ENCODE assay signal across 19 mouse cellular contexts in genomic region chr5:139545221-139545620, GRCm38 (mm10). TPM values are rescaled to one million over a fixed set of nuclear protein-coding genes. Genes with fewer than 3 reads are reported as not detected.
DNase-seq lines count a peak whose midpoint lies in the region; ATAC-seq and TF ChIP-seq lines count a peak whose summit lies in the region.
"Had no signal": no experiment of that assay in that cellular context is flagged by ENCODE, and none has a peak within 500 bp of the region (broad histone marks: within the 10 kb centered on the region; RNA-seq: fewer than 3 reads in every experiment).

No protein-coding gene starts in this region.

- H3K9ac ChIP-seq in forebrain, embryonic 13.5 days, result no peak overlapping the region
- peak overlapping the region; percentile 91 for H3K9ac ChIP-seq in hindbrain, embryonic 13.5 days
- H3K9ac ChIP-seq in midbrain, embryonic 14.5 days (replicated peaks; ENCODE audit: low read length), result peak overlapping the region; percentile 78
- no peak overlapping the region for H3K9ac ChIP-seq in stomach, postnatal 0 days (ENCODE audit: low read length)
- H3K9ac ChIP-seq: heart, embryonic 15.5 days; liver, embryonic 12.5 days; lung, embryonic 15.5 days had no signal

- peaks cover 53% of the 10 kb centered on the region for H3K4me1 ChIP-seq in forebrain, embryonic 13.5 days
- peaks cover 70% of the 10 kb centered on the region for H3K4me1 ChIP-seq in hindbrain, embryonic 13.5 days (replicated peaks)
- H3K4me1 ChIP-seq in midbrain, embryonic 14.5 days (ENCODE audit: control insufficient read depth, insufficient read depth, low read length), result 0 out of 2 replicates have a peak, but pooled peaks cover 3% of the 10 kb centered on the region
- H3K4me1 ChIP-seq in stomach, postnatal 0 days (replicated peaks; ENCODE audit: control insufficient read depth, insufficient read depth), result no peaks in the 10 kb centered on the region

- 0 out of 2 replicates have a peak overlapping the region, but pooled peaks have one; percentile 45 for H3K4me2 ChIP-seq in forebrain, embryonic 13.5 days
- peak overlapping the region; percentile 72 for H3K4me2 ChIP-seq in hindbrain, embryonic 13.5 days
- H3K4me2 ChIP-seq in midbrain, embryonic 14.5 days (ENCODE audit: low read length), result peak overlapping the region; percentile 60
- H3K4me2 ChIP-seq in stomach, postnatal 0 days (replicated peaks; ENCODE audit: low read depth), result no peak overlapping the region
- H3K4me2 ChIP-seq: heart, embryonic 15.5 days; liver, embryonic 12.5 days; lung, embryonic 15.5 days had no signal

- no peaks in the 10 kb centered on the region for H3K9me3 ChIP-seq in forebrain, embryonic 13.5 days (replicated peaks)
- no peaks in the 10 kb centered on the region for H3K9me3 ChIP-seq in hindbrain, embryonic 13.5 days
- H3K9me3 ChIP-seq in midbrain, embryonic 14.5 days (ENCODE audit: control insufficient read depth, low read length), result no peaks in the 10 kb centered on the region
- no peaks in the 10 kb centered on the region for H3K9me3 ChIP-seq in stomach, postnatal 0 days (ENCODE audit: control insufficient read depth, low read length)
- H3K9me3 ChIP-seq: heart, embryonic 15.5 days; liver, embryonic 12.5 days; lung, embryonic 15.5 days had no signal

- TF ChIP-seq CTCF in stomach, postnatal 0 days (IDR thresholded peaks at IDR 0.05; ENCODE audit: low read depth), result no peak

- H3K27me3 ChIP-seq in forebrain, embryonic 13.5 days, result peaks cover 99% of the 10 kb centered on the region
- peaks cover 84% of the 10 kb centered on the region for H3K27me3 ChIP-seq in hindbrain, embryonic 13.5 days
- H3K27me3 ChIP-seq in midbrain, embryonic 14.5 days (ENCODE audit: control insufficient read depth, insufficient read depth, low read length), result peaks cover 60% of the 10 kb centered on the region
- peaks cover 45% of the 10 kb centered on the region for H3K27me3 ChIP-seq in stomach, postnatal 0 days (ENCODE audit: control insufficient read depth, insufficient read depth, low read length)

- H3K36me3 ChIP-seq in forebrain, embryonic 13.5 days (ENCODE audit: poor library complexity, severe bottlenecking), result no peaks in the 10 kb centered on the region
- peaks cover 8% of the 10 kb centered on the region; the same call in 1 of the 2 replicates for H3K36me3 ChIP-seq in hindbrain, embryonic 13.5 days
- peaks cover 9% of the 10 kb centered on the region for H3K36me3 ChIP-seq in midbrain, embryonic 14.5 days (ENCODE audit: control insufficient read depth, insufficient read depth, low read length)
- no peaks in the 10 kb centered on the region for H3K36me3 ChIP-seq in stomach, postnatal 0 days (ENCODE audit: control insufficient read depth, insufficient read depth, low read length)
- H3K36me3 ChIP-seq: heart, embryonic 15.5 days; liver, embryonic 12.5 days; lung, embryonic 15.5 days had no signal

- no peak overlapping the region for H3K27ac ChIP-seq in forebrain, embryonic 13.5 days
- H3K27ac ChIP-seq in hindbrain, embryonic 13.5 days, result peak overlapping the region; percentile 96
- H3K27ac ChIP-seq in midbrain, embryonic 14.5 days (replicated peaks; ENCODE audit: low read depth, low read length), result peak overlapping the region; percentile 94
- no peak overlapping the region for H3K27ac ChIP-seq in stomach, postnatal 0 days (replicated peaks)
- H3K27ac ChIP-seq: heart, embryonic 15.5 days; liver, embryonic 12.5 days; lung, embryonic 15.5 days had no signal

- DNase-seq in cerebellum, postnatal 25 days, result peak; percentile 40 to 56
- DNase-seq in cerebellum, adult 11 months, result no peak
- peak; percentile 25 for DNase-seq in midbrain, embryonic 14.5 days
- no peak for DNase-seq in stomach, postnatal 0 days (ENCODE audit: low spot score)
- no peak for DNase-seq in lung, postnatal 36 days
- no peak for DNase-seq in ovary, postnatal 36 days (ENCODE audit: low spot score)
- DNase-seq: B cell, adult 2 months; heart, adult 11 months; left cerebral cortex, postnatal 4 days; right cerebral cortex, adult 18-20 months had no signal

- TF ChIP-seq EP300 in stomach, postnatal 0 days (optimal IDR thresholded peaks at IDR 0.05), result no peak

- ATAC-seq in forebrain, embryonic 13.5 days, result no peak
- no peak for ATAC-seq in hindbrain, embryonic 13.5 days (ENCODE audit: low FRiP score)
- ATAC-seq in midbrain, embryonic 14.5 days (ENCODE audit: low FRiP score, low TSS enrichment), result no peak
- ATAC-seq in stomach, postnatal 0 days (ENCODE audit: low FRiP score, low TSS enrichment), result no peak
- ATAC-seq: liver, embryonic 12.5 days; Patski had no signal

- whole genome bisulfite sequencing in forebrain, embryonic 13.5 days, result under 1% methylated on average over 7 of the region's 7 CpGs
- WGBS in hindbrain, embryonic 13.5 days, result 3% methylated on average over 7 of the region's 7 CpGs
- WGBS in midbrain, embryonic 14.5 days, result 2% methylated on average over 7 of the region's 7 CpGs
- WGBS in stomach, postnatal 0 days, result 9% methylated on average over 7 of the region's 7 CpGs

- peak overlapping the region; percentile 34 for H3K4me3 ChIP-seq in forebrain, embryonic 13.5 days
- peak overlapping the region; percentile 61 for H3K4me3 ChIP-seq in hindbrain, embryonic 13.5 days
- H3K4me3 ChIP-seq in midbrain, embryonic 14.5 days (replicated peaks; ENCODE audit: low read depth, low read length), result peak overlapping the region; percentile 51
- H3K4me3 ChIP-seq in stomach, postnatal 0 days (ENCODE audit: low read depth, low read length), result no peak overlapping the region
- H3K4me3 ChIP-seq: heart, embryonic 15.5 days; liver, embryonic 12.5 days; lung, embryonic 15.5 days had no signal

RNA-seq across cellular contexts. Expression of gene Uncx, which starts 1.9 kb away (rescaled TPM):
- polyA plus RNA-seq in forebrain, embryonic 13.5 days (2015; fragmentation: Nextera tagmentation; extraction: Ambion mirVana), result 8.5 and 18.1 TPM in 2 replicates
- 48.8 and 60.7 TPM in 2 replicates for polyA plus RNA-seq in hindbrain, embryonic 13.5 days (2015; fragmentation: Nextera tagmentation; extraction: Ambion mirVana)
- polyA plus RNA-seq in midbrain, embryonic 14.5 days (2014; fragmentation: Nextera tagmentation; extraction: Ambion mirVana), result 39.6 and 44.0 TPM in 2 replicates
- not detected in 2 replicates for polyA plus RNA-seq in stomach, postnatal 0 days (2015; fragmentation: Nextera tagmentation; extraction: Ambion mirVana)
- polyA plus RNA-seq: heart, embryonic 15.5 days; intestine, embryonic 14.5 days; large intestine, adult 2 months; liver, embryonic 12.5 days; Patski; stomach, embryonic 14.5 days had no signal

Comparison
In these comparisons a context has a peak if more than half of its experiments do, and no peak if none do; other contexts are left out.
1. DNase-seq: peak in cerebellum, postnatal 25 days (2 of 2) and midbrain, embryonic 14.5 days (single experiment); none in cerebellum, adult 11 months (single experiment), stomach, postnatal 0 days (single experiment), lung, postnatal 36 days (single experiment) and ovary, postnatal 36 days (single experiment).
2. H3K27ac ChIP-seq: peak in hindbrain, embryonic 13.5 days (single experiment) and midbrain, embryonic 14.5 days (single experiment); none in forebrain, embryonic 13.5 days (single experiment) and stomach, postnatal 0 days (single experiment).
3. H3K9ac ChIP-seq: peak in hindbrain, embryonic 13.5 days (single experiment) and midbrain, embryonic 14.5 days (single experiment); none in forebrain, embryonic 13.5 days (single experiment) and stomach, postnatal 0 days (single experiment).